Mouse (Mus musculus): ENCODE data around the gene Mtmr10.

Mtmr10 gene

DNA sequence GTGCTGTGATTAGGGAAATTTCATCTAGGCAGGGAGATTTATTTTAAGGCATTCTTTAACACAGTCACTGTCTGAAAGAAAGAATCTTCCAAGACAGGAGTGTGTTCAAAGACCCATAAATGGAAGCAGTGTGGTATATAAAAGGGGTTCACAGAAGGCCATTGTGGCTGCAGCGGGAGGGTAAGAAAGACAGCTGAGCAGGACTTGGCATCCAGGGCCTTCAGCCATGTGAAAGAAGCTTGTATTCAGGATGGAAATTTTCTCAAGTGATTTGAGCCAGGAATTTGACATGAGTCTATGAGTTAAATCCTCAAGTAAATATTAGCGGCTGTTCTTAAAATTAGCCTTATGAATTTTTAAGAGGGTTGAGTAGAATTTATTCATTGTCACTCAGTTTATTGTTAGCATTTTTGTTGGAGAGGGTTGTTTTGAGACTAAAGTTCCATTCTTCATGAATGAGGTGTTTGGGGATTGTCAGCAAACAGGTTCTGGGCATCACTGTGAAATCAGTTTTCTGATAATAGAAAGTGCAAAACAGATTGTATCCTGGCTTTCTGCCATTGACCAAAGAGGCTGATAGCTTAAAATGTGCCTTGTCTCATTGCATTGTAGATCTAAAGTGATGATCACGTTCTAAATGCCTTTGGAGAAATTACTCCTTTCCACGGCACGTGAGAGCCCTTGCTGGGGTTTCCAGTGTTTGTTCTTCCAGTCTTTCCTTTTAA, 9.0 kb downstream of the Mtmr10 start:
- DNase-seq: no peak

- DNase-seq: no peak
These were observed 22.8 kb downstream of the Mtmr10 start for GRCm38 (mm10) chr7:64310241-64310640.

- DNase-seq: no peak
These were observed 23.3 kb downstream of the Mtmr10 start for GRCm38 (mm10) chr7:64310756-64311155.

GRCm38 (mm10) chr7:64312811-64313210, 25.4 kb downstream of the Mtmr10 start:
- peak in 1 of 2 experiments; percentile 5 for DNase-seq

DNA sequence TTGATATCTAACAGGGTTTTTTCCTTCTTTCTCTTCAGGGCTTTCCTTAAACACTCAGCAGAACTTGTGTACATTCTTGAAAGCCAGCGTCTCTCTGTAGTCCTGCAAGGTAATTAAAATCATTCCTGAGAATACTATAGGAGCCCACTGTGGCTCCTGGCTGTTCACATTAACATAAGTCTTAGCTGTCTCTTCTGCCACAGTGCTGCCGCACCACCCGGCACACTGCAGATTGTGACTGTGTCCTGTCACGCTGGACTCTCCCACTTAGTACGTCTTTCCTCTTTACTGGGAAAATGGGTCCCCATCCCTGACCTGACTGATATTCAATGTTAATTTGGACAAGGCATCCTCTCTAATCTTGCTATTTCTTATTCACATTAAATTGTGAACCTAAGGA, 33.7 kb downstream of the Mtmr10 start:
- DNase-seq: no peak

DNA sequence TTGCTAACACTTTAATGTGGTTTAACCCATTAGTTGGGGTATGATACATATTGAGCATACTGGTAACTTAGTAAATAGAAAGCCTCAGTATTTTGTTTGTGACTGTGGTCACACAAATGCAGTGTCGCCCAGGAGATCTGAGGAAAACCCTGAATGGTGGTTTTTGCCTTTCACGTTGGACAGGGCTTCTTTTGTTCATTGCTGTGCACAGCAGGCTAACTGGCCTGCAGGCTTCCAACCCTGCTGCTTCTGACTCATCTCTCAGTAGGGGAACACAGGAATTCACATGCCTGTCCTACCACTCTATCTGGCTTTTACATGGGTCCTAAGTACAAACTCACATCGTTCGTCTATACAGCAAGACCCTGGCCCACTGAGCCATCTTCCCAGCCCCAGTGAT, 34.2 kb downstream of the Mtmr10 start:
- no peak for DNase-seq

DNA sequence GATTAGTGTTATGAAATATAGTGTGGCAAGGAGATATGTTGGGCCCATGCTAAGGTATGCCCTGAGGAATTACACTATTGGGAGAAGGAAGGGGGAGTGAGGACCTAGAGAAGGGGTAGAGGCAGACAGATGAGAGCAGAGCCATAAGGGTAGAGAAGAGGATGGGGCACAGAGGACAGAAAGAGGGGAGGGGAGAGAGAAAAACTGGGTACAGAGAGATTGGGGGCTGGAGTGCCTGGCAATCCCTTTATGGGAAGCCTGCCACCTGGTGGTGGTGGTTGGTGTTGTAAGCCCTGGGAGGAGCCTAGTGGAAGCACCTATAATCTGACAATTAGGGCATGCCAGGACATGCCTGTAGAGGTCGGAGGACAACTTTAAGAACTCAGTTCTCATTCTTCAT, 39.4 kb downstream of the Mtmr10 start:
- DNase-seq: peak; percentile 88 to 90

DNA sequence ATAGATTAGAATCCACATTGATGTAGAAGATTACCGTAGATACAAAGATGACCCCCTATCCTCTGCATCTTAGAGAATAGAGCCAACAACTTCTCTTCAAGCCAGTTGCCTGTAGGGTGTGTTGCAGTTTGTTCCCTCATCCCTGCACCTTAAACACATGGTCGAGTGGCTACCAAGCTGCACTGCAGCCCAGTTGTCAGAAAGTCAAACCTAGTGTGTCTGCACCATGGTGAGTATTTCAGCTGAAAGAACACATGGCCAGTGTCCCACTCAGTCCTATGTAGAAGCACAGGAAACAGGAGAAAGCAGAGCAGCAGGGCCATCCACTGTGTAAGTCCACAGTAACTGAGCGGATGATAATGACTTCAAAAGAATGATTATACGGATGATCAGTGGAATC, 40.0 kb downstream of the Mtmr10 start:
- no peak for DNase-seq

DNA sequence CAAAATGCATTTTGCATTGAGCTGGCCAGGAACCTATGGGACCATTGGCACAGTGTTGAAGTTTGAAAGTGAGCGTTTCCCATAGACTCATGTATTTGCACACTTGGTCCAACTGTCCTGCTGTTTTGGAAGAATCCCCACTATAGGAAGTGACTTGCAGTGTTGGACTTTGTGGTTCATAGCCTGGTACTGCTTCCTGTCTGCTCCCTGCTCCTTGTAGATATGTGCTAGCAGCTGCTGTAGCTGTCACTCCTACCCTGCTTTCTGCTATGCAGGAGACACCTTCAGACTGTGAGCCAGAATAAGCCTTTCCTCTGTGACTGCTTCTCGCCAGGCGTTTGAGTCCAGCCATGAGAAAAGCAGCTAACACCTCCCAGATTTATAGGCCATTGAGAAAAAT, 43.9 kb downstream of the Mtmr10 start:
- no peak for DNase-seq

GRCm38 (mm10) chr7:64332686-64333085, 45.2 kb downstream of the Mtmr10 start:
- no peak for DNase-seq

DNA sequence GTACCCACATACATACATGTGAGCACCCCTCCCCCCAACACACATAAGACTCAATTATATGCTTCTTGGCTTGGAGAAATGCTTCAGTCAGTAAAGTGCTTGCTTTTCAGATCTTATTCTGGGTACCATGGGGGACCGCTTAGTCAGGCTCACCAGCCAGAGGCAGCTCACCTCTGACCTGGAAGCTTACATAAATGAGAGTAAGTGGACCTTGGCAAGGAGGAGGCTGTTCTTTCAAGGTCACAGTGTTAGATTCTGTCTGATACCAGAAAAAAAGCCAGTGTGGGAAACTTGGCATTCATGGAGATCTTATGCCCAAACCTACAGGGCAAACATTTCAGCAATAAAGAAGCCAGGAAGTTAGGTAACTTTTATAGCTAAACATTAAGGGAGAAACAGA, 60.4 kb downstream of the Mtmr10 start:
- DNase-seq: no peak

DNA sequence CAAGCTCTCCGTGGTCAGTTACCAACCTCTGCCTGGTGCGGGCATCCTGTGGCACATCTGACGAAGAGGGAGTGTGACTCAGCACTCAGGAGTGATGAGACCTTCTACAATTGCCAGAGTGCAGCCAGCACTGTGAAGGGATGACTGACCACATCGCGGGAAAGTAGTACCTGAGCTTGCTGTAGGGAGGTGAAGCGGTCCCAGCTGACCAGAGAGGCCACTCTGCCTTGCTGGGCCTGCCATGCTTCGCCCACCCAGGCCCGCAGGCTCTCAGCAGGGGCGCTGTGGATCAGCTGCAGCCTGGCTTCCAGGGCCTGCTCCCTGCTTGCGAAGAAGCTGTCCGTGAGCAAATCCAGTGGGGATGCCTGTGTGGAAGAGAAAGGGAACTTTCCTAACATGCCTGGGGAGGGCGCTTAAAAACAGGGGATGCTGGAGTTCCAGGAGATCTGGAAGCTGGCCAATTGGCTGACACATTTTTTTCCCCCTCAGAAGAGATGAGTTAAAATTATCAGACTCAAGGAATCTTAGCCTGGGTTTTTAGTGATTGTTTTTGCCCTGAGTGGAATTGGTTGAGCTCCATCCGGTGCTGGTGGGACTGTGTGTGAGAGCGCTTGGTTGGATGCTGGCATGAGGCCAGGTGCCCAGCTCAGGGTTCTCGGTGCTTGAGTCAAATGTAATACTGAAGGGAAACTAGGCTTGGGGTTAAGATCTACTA, 61.9 kb downstream of the Mtmr10 start:
- peak in 1 of 2 experiments; percentile 14 for DNase-seq

DNA sequence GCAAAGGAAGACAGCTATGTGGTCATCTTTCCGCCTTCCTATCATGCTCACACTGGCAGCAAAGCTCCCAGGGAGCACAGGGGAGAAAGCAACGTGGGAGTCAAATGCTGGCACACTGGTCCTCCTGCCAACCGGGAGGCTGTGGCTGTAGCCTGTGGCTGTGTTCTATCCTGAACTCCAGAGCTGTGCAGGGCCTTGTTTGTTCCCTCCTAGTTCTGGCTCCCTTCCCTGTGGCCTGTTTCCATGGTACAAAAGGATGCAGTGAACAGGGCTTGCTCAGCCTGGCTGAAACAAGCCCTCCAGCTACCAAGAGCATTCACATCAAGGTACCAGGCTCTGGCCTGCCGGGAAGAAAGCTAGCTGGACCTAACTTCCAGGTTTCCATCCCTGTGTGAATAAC, 63.6 kb downstream of the Mtmr10 start:
- no peak for DNase-seq

- DNase-seq: no peak
These were observed 66.8 kb downstream of the Mtmr10 start for GRCm38 (mm10) chr7:64354206-64354605.

- DNase-seq: no peak
These were observed 69.2 kb downstream of the Mtmr10 start for GRCm38 (mm10) chr7:64356661-64357060.

DNA sequence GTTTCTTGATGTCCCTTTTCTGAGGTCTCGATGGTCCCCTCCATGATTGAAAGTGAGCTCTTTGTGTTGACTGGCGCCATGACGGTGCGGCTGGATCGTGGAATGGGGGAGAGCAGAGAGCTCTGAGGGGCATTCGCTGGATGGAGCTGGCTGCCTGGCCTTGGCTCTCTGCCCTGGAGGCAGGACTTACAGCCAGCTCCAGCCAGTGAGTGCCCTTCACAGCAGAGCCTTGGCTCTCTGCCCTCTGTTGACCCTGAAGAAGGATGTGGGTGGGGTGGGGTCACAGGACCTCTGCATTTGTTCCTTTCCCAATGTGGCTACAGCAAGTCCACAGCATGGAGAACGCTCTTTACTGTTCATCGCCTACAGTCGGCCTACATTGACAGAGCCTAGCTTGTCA, 70.0 kb downstream of the Mtmr10 start:
- DNase-seq: peak; percentile 11 to 29

DNA sequence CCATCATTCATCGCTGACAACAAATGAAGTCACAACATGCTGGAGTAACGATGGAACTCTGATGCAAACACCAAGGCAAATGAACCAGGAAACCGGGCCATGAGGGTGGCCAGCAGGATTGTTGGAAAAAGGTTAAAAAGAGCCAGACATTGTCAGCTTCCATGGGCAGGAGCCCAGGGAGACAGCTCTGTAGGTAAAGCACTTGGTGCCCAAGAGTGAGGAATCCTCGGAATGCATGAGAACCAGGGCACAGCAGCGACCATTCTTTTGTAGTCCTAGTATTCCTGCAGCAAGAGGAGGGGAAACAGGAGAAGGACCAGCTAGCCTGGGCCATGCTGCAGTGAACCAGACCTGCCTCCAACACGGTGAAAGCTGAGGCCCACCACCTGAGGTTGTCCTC, 71.2 kb downstream of the Mtmr10 start:
- DNase-seq: no peak

- no peak for DNase-seq
These were observed 72.6 kb downstream of the Mtmr10 start for GRCm38 (mm10) chr7:64359943-64360585.

GRCm38 (mm10) chr7:64360586-64360945, 73.1 kb downstream of the Mtmr10 start:
- DNase-seq: no peak

DNA sequence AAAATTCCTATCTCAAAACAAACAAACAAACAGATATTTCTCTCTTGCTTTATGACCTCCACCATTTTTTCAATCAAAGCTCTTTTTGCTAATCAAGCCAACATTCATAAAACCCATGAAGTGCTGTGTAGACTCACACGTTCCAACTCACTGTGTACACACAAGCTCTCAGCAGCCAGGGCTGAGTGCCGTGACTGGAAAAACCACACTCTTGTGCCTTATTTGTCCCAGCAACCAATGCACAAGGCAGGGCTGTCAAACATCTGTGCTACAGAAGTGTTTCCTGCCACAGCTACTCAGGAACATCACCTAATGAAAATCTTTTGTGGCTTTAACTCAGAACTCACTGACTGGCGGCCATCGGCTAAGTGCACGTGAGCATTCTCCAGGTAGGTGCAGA, 78.4 kb downstream of the Mtmr10 start:
- DNase-seq: no peak

- no peak for DNase-seq
These were observed 82.4 kb downstream of the Mtmr10 start for GRCm38 (mm10) chr7:64369841-64370240.

- no peak for DNase-seq
These were observed 84.8 kb downstream of the Mtmr10 start for GRCm38 (mm10) chr7:64371940-64372878.
